Mouse (Mus musculus) heart, postnatal 14 days (tissue): Measurements from ENCODE around the gene Cfap97. TPM values are rescaled to one million over a fixed set of nuclear protein-coding genes. Genes with fewer than 3 reads are reported as not detected.
"Not testable (repeated sequence)": the region's sequence is repeated elsewhere in the genome, so short reads cannot be mapped to it uniquely, and the experiment has no call there.

Source experiments
- DNase-seq, 2 experiments: peaks; one replicate each; pipeline ENCODE4 v3.0.0; 2021 to 2022
- intact Hi-C: fragments of 180-260 bp; cut with DNase I; formaldehyde crosslinking; loops from one replicate; pipeline ENCODE4 v1.15.1; 2025
- long read RNA-seq, 2 experiments: library from polyadenylated mRNA; stranded (forward); transcript quantifications; one replicate each; pipeline ENCODE4 v2.0.0; 2021
- total RNA-seq, 2 experiments: library from RNA; stranded (reverse); gene quantifications; 2 replicates each; pipeline ENCODE4 v1.2.3; 2021

Gene Cfap97
- total RNA-seq: 10 to 100 TPM; 11.4 to 13.0 TPM
- long read RNA-seq, experiment 1, full-length matches to known transcripts: 6 of 8 reads
- long read RNA-seq, experiment 1, partial matches to known transcripts: 1 of 8 reads
- long read RNA-seq, experiment 1, other reads (novel, unspliced or antisense): 1 of 8 reads
- long read RNA-seq, experiment 2, full-length matches to known transcripts: 6 of 6 reads
- long read RNA-seq, experiment 2, partial matches to known transcripts: 0 of 6 reads
- long read RNA-seq, experiment 2, other reads (novel, unspliced or antisense): 0 of 6 reads

GRCm38 (mm10) chr8:46151202-46152062 is at the start of gene Cfap97:
Gene Cfap97 (plus strand): TSS chr8:46151771.
- intact Hi-C loops: loop anchor here (5.0 kb wide), 2 partner anchors 59 to 149 kb away; no protein-coding TSS in a partner anchor
- DNase-seq: peak; percentile 66 to 68

GRCm38 (mm10) chr8:46103434-46103833 is 48.1 kb upstream of the Cfap97 start:
- intact Hi-C loops: no loop called here
- no peak for DNase-seq

- no peak for DNase-seq
- intact Hi-C loops: no loop called here
Measured at GRCm38 (mm10) chr8:46107690-46108089, 43.9 kb upstream of the Cfap97 start.

- DNase-seq, intact Hi-C loops: not testable (repeated sequence)
Measured at GRCm38 (mm10) chr8:46113421-46114170, 38.0 kb upstream of the Cfap97 start.

GRCm38 (mm10) chr8:46117172-46117571 is 34.4 kb upstream of the Cfap97 start:
- intact Hi-C loops: no loop called here

GRCm38 (mm10) chr8:46119176-46119575 is 32.4 kb upstream of the Cfap97 start:
- intact Hi-C loops: no loop called here
- DNase-seq: no peak

More at GRCm38 (mm10) chr8:46117172-46117571, 34.4 kb upstream of the Cfap97 start:
- DNase-seq: no peak

- intact Hi-C loops: no loop called here
- no peak for DNase-seq
Measured at GRCm38 (mm10) chr8:46122498-46122897, 29.1 kb upstream of the Cfap97 start.

GRCm38 (mm10) chr8:46130426-46130825 is 21.1 kb upstream of the Cfap97 start:
- no peak for DNase-seq
- intact Hi-C loops: no loop called here

- intact Hi-C loops, DNase-seq: not testable (repeated sequence)
Measured at GRCm38 (mm10) chr8:46135546-46135945, 16.0 kb upstream of the Cfap97 start.

GRCm38 (mm10) chr8:46137336-46137735 is 14.2 kb upstream of the Cfap97 start:
- DNase-seq: no peak
- intact Hi-C loops: no loop called here

GRCm38 (mm10) chr8:46137843-46138596 is 13.6 kb upstream of the Cfap97 start:
- no peak for DNase-seq

GRCm38 (mm10) chr8:46140376-46141120 is 11.0 kb upstream of the Cfap97 start:
- no peak for DNase-seq
- intact Hi-C loops: no loop called here

More at GRCm38 (mm10) chr8:46137843-46138596, 13.6 kb upstream of the Cfap97 start:
- intact Hi-C loops: no loop called here

- DNase-seq: no peak
- intact Hi-C loops: no loop called here
Measured at GRCm38 (mm10) chr8:46141688-46142087, 9.9 kb upstream of the Cfap97 start.

- DNase-seq: no peak
- intact Hi-C loops: no loop called here
Measured at GRCm38 (mm10) chr8:46142498-46143081, 9.0 kb upstream of the Cfap97 start.

GRCm38 (mm10) chr8:46143470-46143869 is 8.1 kb upstream of the Cfap97 start:
- no peak for DNase-seq

GRCm38 (mm10) chr8:46143924-46144323 is 7.6 kb upstream of the Cfap97 start:
- DNase-seq: no peak
- intact Hi-C loops: no loop called here

More at GRCm38 (mm10) chr8:46143470-46143869, 8.1 kb upstream of the Cfap97 start:
- intact Hi-C loops: no loop called here

GRCm38 (mm10) chr8:46146173-46146572 is 5.4 kb upstream of the Cfap97 start:
- no peak for DNase-seq
- intact Hi-C loops: no loop called here

- no peak for DNase-seq
- intact Hi-C loops: no loop called here
Measured at GRCm38 (mm10) chr8:46149306-46149705, 2.3 kb upstream of the Cfap97 start.

- intact Hi-C loops: loop anchor here (5.0 kb wide), 2 partner anchors 57 to 147 kb away; no protein-coding TSS in a partner anchor
- no peak for DNase-seq
Measured at GRCm38 (mm10) chr8:46149782-46150181, 1.8 kb upstream of the Cfap97 start.
